Mouse (Mus musculus) cerebellum, adult 8-10 months (tissue): ENCODE measurements around the gene Rcc1l.
A peak's percentile ranks its signal among the peaks of the same experiment; 100 is the strongest.

ENCODE experiments used
- DNase-seq: peaks from one replicate; pipeline ENCODE4 v3.0.0; 2022

Rcc1l gene

DNA sequence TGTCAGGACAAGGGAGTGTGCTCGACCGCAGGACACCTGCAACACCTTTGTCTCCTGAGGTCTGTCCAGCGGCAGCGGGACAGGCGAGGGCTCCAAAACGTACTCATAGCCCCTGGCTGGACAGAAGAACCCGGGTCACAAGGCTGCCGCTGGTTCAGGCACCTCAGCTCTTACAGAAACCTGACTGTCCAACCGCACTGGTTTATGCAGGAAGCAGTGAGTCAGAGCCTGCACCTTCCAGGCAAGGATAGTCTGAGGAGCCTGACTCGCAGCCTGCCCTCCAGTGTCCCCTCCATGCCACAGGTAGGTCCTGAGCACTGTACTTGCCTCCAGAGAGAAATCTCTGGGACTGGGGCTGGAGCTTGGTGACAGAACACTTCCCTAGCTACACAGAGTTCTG, 7.3 kb downstream of the Rcc1l start:
- DNase-seq: no peak

DNA sequence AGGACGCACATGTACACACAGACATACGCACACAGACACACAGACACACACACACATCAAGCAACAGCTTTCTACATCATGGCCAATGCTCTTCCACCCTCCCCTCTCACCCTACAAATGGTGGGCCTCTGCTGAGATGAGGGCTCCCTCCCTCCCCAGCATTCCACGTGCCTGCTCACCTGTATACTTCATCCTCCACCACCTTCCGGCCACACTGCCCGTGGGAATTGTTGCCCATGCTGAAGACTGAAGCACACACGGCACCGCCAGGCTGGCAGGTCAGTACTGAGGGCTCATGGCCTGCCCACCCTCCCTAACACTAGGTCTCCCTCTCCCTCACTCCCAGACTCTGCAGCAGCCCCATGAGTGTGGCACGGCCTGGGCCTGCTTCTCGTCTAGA, 8.5 kb downstream of the Rcc1l start:
- no peak for DNase-seq

- no peak for DNase-seq
Observed at GRCm38 (mm10) chr5:134166642-134167041, 9.9 kb downstream of the Rcc1l start.

GRCm38 (mm10) chr5:134164688-134165087, 11.9 kb downstream of the Rcc1l start:
- no peak for DNase-seq

GRCm38 (mm10) chr5:134155916-134156466, 20.6 kb downstream of the Rcc1l start:
- DNase-seq: no peak

GRCm38 (mm10) chr5:134151895-134152294, 24.7 kb downstream of the Rcc1l start:
- DNase-seq: no peak

GRCm38 (mm10) chr5:134148153-134148552, 28.4 kb downstream of the Rcc1l start:
- DNase-seq: no peak

- DNase-seq: no peak
Observed at GRCm38 (mm10) chr5:134147194-134147753, 29.3 kb downstream of the Rcc1l start.

- no peak for DNase-seq
Observed at GRCm38 (mm10) chr5:134144986-134145385, 31.6 kb downstream of the Rcc1l start.

GRCm38 (mm10) chr5:134142381-134142780, 34.2 kb downstream of the Rcc1l start:
- DNase-seq: no peak

- DNase-seq: no peak
Observed at GRCm38 (mm10) chr5:134141236-134141635, 35.3 kb downstream of the Rcc1l start.

GRCm38 (mm10) chr5:134139429-134139828, 37.1 kb downstream of the Rcc1l start:
- DNase-seq: no peak

DNA sequence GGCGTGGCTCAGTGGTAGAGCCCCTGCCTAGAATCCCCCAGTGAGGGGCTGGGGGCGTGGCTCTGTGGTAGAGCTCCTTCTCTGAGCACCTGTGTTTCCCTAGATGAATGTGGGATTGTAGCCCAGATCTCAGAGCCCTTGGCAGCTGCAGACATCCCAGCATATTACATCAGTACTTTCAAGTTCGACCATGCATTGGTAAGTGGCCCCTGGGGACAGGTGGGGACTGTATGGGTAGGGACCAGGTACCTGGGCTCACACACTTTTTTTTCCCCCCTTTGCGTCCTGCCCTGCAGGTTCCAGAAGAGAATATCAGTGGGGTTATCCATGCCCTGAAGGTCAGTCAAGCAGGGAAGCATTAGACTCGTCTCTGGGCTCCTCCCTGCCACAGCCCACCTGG, 38.6 kb downstream of the Rcc1l start:
- no peak for DNase-seq

GRCm38 (mm10) chr5:134136022-134136421, 40.6 kb downstream of the Rcc1l start:
- no peak for DNase-seq

DNA sequence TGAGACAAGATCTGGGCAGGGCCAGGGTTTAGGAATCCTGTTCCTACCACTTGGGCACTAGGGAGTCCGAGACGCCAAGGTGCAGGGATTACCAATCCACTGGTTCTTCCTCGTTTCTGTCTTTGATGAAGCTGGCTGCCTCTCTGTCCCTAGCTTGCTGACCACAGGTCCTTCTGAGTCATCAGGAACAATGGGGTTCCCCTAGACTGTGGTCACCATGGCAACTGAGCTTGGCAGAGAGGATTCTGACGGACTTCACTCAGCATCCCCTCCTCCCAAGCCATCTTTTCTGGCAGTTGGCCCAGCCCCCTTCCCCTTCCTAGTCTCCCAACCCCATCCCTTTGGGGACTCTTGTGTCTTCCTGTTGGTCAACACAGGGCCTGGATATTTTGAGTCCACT, 45.0 kb downstream of the Rcc1l start:
- DNase-seq: peak; percentile 17

GRCm38 (mm10) chr5:134126232-134126631, 50.3 kb downstream of the Rcc1l start:
- DNase-seq: no peak

DNA sequence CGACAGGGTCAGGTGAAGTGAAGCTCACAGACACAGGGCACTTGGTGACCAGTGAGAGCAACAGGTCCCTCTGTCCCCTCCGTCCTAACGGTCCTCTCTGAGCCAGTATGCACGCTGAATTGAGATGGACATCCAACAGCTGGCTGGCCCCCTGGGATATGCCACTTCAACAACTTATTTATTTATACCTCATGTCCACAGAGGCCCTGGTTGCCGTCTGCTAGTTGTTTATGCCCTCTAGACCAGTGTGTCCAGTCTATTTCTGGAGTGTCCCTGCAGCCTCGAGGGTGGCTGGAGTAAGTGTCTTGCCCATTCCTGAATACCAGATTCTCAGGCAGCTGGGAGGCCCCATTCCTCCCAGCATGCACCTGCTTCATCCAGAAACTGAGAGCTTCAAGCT, 52.7 kb downstream of the Rcc1l start:
- DNase-seq: no peak

- no peak for DNase-seq
Observed at GRCm38 (mm10) chr5:134121893-134122259, 54.7 kb downstream of the Rcc1l start.

- DNase-seq: no peak
Observed at GRCm38 (mm10) chr5:134121138-134121892, 55.3 kb downstream of the Rcc1l start.

GRCm38 (mm10) chr5:134120135-134120534, 56.4 kb downstream of the Rcc1l start:
- no peak for DNase-seq

DNA sequence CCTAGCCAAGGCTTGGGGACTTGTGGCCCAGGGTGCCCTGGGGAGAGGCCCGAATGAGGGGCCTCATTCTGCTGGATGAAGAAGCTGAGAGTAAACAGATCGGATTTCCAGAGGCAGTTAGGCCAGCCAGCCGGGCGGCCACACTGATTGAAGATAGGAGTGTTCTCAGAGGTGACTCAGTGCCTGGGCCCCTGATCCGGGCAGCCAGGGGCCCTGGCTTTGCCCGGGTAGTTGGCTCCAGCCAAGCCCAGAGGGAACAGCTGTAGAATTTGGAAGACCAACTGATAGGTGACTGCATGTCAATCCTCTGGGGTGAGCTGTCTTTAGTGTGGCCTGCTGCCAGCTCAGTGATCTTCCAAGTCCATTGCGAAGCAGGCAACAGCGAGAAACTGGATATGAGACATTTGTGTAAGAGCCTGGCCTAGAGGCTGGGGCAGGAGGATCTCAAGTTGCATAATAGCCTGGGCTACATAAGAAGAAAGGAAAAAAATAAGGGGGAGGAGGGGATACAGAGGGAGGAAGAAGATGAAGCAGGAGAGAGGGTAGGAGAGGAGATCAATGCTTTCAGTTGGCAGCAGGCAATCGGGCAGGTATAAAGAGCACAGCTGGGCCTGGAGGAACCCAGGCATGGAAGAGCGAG, 57.0 kb downstream of the Rcc1l start:
- DNase-seq: no peak

- no peak for DNase-seq
Observed at GRCm38 (mm10) chr5:134118798-134119407, 57.7 kb downstream of the Rcc1l start.

GRCm38 (mm10) chr5:134115639-134116259, 60.8 kb downstream of the Rcc1l start:
- no peak for DNase-seq
